Mouse (Mus musculus) ES-Bruce4 (cell line): Measurements from ENCODE around the gene Slc7a6.

Experiments used
- CTCF ChIP-seq: IDR thresholded peaks from one replicate; pipeline ENCODE4 v1.8.1; 2011; ENCODE audit warnings: low read depth, low read length
- EP300 ChIP-seq: IDR thresholded peaks from 2 replicates; pipeline ENCODE4 v1.6.1; 2011; ENCODE audit warnings: low read depth, low read length; ENCODE audit not compliant: insufficient read depth
- POLR2A ChIP-seq: IDR thresholded peaks from one replicate; pipeline ENCODE4 v1.8.1; 2011; ENCODE audit warnings: low read length; ENCODE audit not compliant: insufficient read depth

GRCm38 (mm10) chr8:106163251-106163650 is 5.4 kb upstream of the Slc7a6 start:
- no peak for TF ChIP-seq CTCF
- TF ChIP-seq EP300: no peak
- TF ChIP-seq POLR2A: no peak
